Mouse (Mus musculus): ENCODE measurements at regions not wholly inside any gene's neighbourhood (a gene's known extent, or its start where the extent isn't known, plus 50 kb on each side); places are given as distances from the start of the nearest gene placed in this dataset. TPM values are rescaled to one million over a fixed set of nuclear protein-coding genes. Genes with fewer than 3 reads are reported as not detected.
"Not testable (repeated sequence)": the region's sequence is repeated elsewhere in the genome, so short reads cannot be mapped to it uniquely, and the experiment has no call there.

GRCm38 (mm10) chr12:113424598-113425208, 64.6 kb upstream of the Adam6b start:
- H3K4me2 ChIP-seq; H3K4me3 ChIP-seq (replicated peaks); H3K27me3 ChIP-seq; H3K9ac ChIP-seq (replicated peaks); H3K4me1 ChIP-seq (replicated peaks); H3K9me3 ChIP-seq; H3K27ac ChIP-seq; H3K36me3 ChIP-seq; ATAC-seq (ENCODE audit: insufficient number of reproducible peaks, insufficient read depth, low FRiP score, low TSS enrichment, low read depth): not testable (repeated sequence)

DNA sequence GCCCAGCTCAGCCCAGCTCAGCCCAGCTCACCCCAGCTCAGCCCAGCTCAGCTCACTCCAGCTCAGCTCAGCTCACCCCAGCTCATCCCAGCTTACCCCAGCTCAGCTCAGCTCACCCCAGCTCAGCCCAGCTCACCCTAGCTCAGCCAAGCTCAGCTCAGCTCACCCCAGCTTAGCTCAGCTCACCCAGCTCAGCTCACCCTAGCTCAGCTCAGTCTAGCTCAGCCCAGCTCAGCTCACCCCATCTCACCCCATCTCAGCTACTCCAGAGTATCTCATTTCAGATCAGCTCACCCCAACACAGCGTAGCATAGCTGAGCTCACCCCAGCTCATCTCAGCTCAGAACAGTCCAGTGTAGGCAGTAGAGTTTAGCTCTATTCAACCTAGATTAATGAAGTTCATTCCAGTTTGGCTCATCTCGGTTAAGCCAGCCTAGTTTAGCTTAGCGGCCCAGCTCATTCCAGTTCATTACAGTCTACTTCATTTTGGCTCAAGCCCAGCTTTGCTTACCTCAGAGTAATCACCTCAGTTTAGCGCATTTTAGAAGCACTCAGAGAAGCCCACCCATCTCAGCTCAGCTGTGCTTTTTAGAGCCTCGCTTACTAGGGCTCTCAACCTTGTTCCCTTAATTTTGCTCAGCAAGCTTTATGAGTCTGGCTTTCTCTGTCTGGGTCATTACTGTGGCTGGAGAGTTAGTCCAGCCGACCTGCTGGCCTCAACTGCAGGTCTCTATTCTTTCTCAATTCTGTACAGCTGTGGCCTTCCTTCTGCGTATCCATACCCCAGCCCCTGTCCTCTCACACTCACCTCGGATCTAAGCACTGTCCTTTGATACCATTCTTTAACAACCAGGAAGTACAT, 63.9 kb upstream of the Adam6b start:
- no peaks in the 10 kb centered on the region for H3K27me3 ChIP-seq
- no peak overlapping the region for H3K9ac ChIP-seq (replicated peaks)
- no peak for ATAC-seq (ENCODE audit: insufficient number of reproducible peaks, insufficient read depth, low FRiP score, low TSS enrichment, low read depth)
- H3K4me3 ChIP-seq (replicated peaks), result no peak overlapping the region
- H3K27ac ChIP-seq, result no peak overlapping the region
- H3K9me3 ChIP-seq, result no peaks in the 10 kb centered on the region
- H3K4me2 ChIP-seq, result no peak overlapping the region
- H3K36me3 ChIP-seq, result no peaks in the 10 kb centered on the region
- H3K4me1 ChIP-seq (replicated peaks), result no peaks in the 10 kb centered on the region
- 61% methylated on average over 8 of the region's 8 CpGs for WGBS

DNA sequence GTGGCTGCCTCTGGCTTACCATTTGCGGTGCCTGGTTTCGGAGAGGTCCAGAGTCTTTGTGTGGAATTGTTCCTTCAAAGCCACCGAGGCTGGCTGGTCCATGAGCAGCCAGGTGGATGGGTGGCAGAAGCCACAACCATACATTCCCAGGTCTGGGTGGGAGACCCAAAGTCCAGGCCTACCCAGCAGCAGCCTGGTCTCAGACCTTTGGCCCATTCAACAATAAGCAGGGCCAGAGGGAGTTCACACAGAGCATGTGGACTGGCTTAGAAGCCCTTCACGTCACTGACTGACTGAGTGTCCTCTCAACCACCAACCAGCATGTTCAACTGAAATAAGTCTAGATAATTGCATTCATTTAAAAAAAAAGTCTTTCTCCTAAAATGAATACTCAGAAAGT, 62.7 kb upstream of the Adam6b start:
- no peak overlapping the region for H3K27ac ChIP-seq
- H3K4me3 ChIP-seq (replicated peaks), result no peak overlapping the region
- no peak overlapping the region for H3K4me2 ChIP-seq
- H3K9ac ChIP-seq (replicated peaks), result no peak overlapping the region
- no peaks in the 10 kb centered on the region for H3K4me1 ChIP-seq (replicated peaks)
- H3K27me3 ChIP-seq, result no peaks in the 10 kb centered on the region
- ATAC-seq (ENCODE audit: insufficient number of reproducible peaks, insufficient read depth, low FRiP score, low TSS enrichment, low read depth), result no peak
- H3K9me3 ChIP-seq, result no peaks in the 10 kb centered on the region
- WGBS, result 81% methylated on average over 4 of the region's 4 CpGs
- no peaks in the 10 kb centered on the region for H3K36me3 ChIP-seq

GRCm38 (mm10) chr12:113427339-113427738, 62.0 kb upstream of the Adam6b start:
- no peak for ATAC-seq (ENCODE audit: insufficient number of reproducible peaks, insufficient read depth, low FRiP score, low TSS enrichment, low read depth)
- H3K27me3 ChIP-seq, result no peaks in the 10 kb centered on the region
- H3K9ac ChIP-seq (replicated peaks), result no peak overlapping the region
- no peak overlapping the region for H3K27ac ChIP-seq
- H3K9me3 ChIP-seq, result no peaks in the 10 kb centered on the region
- WGBS, result 77% methylated on average over 4 of the region's 4 CpGs
- no peaks in the 10 kb centered on the region for H3K4me1 ChIP-seq (replicated peaks)
- H3K4me2 ChIP-seq, result no peak overlapping the region
- no peaks in the 10 kb centered on the region for H3K36me3 ChIP-seq
- H3K4me3 ChIP-seq (replicated peaks), result no peak overlapping the region

- Histone ChIP-seq H3K27ac (no peak overlapping the region), H3K9ac (replicated peaks) (no peak overlapping the region), H3K9me3 (no peaks in the 10 kb centered on the region), H3K4me2 (no peak overlapping the region), H3K4me1 (replicated peaks) (no peaks in the 10 kb centered on the region), H3K36me3 (no peaks in the 10 kb centered on the region), H3K4me3 (replicated peaks) (no peak overlapping the region), H3K27me3 (no peaks in the 10 kb centered on the region)
- no peak for ATAC-seq (ENCODE audit: insufficient number of reproducible peaks, insufficient read depth, low FRiP score, low TSS enrichment, low read depth)
- WGBS, result 85% methylated on average over 3 of the region's 3 CpGs
Observed at GRCm38 (mm10) chr12:113428461-113428860, 60.9 kb upstream of the Adam6b start.

GRCm38 (mm10) chr12:113428901-113429300, 60.4 kb upstream of the Adam6b start:
- Histone ChIP-seq H3K4me1 (replicated peaks) (no peaks in the 10 kb centered on the region), H3K36me3 (no peaks in the 10 kb centered on the region), H3K27ac (no peak overlapping the region), H3K4me3 (replicated peaks) (no peak overlapping the region), H3K9ac (replicated peaks) (no peak overlapping the region), H3K4me2 (no peak overlapping the region), H3K9me3 (no peaks in the 10 kb centered on the region), H3K27me3 (no peaks in the 10 kb centered on the region)
- no peak for ATAC-seq (ENCODE audit: insufficient number of reproducible peaks, insufficient read depth, low FRiP score, low TSS enrichment, low read depth)
- 86% methylated on average over 2 of the region's 2 CpGs for WGBS

GRCm38 (mm10) chr12:113430340-113430739, 59.0 kb upstream of the Adam6b start:
- Histone ChIP-seq H3K27ac (no peak overlapping the region), H3K4me3 (replicated peaks) (no peak overlapping the region), H3K4me1 (replicated peaks) (no peaks in the 10 kb centered on the region), H3K9me3 (no peaks in the 10 kb centered on the region), H3K4me2 (no peak overlapping the region), H3K9ac (replicated peaks) (no peak overlapping the region), H3K36me3 (no peaks in the 10 kb centered on the region), H3K27me3 (no peaks in the 10 kb centered on the region)
- no peak for ATAC-seq (ENCODE audit: insufficient number of reproducible peaks, insufficient read depth, low FRiP score, low TSS enrichment, low read depth)
- 81% methylated on average over 6 of the region's 6 CpGs for WGBS

Small RNA genes in the stretch of these regions (microRNA-seq; reads per million reads assigned to microRNA genes)
- gene Gm22175, result not detected
- gene Gm24022, result not detected
- not detected for gene Gm25747

Measured in limb, embryonic 12.5 days (tissue).